Mouse (Mus musculus) lung, postnatal 25 days (tissue): Measurements from ENCODE around the gene Alb.
A peak's percentile ranks its signal among the peaks of the same experiment; 100 is the strongest.

Experiments
- DNase-seq: peaks from one replicate; pipeline ENCODE4 v3.0.0; 2022; ENCODE audit warnings: low spot score

The Alb gene

DNA sequence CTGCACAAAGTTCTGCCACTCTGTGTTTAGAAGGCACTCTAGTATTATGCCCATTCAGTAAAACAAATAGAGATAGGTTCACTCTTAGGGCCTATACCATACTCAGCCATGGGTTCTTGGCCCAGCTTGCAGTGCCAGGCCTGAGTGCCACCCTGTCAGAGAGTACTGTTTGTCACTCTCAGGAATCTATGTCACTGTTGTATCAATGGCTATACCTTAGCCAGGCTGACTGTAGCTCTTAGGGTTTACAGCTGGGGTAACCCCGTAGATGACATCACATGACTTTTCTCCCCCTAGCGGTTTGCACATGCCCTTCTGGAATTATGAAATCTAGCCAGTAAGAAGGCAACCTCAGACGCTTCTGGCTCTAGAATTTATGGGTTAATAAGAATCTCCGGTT lies 33.6 kb downstream of the Alb start:
- no peak for DNase-seq

DNA sequence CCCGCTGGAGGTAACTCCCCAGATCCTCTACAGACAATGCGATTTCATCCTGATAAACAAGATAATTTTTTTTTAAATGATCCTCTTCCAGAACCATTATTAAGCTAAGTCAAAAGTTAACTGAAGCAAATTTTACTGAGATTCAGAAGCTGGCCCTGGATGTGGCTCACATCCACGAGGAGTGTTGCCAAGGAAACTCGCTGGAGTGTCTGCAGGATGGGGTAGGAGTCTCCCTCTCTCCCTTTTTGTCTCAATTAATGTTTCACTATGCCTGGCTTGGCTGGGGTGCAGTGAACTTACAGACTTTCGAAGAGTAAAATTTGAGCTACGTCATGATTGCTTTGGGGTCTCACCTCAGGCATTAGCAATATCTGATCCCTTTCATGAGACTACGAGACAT lies 38.8 kb downstream of the Alb start:
- no peak for DNase-seq

DNA sequence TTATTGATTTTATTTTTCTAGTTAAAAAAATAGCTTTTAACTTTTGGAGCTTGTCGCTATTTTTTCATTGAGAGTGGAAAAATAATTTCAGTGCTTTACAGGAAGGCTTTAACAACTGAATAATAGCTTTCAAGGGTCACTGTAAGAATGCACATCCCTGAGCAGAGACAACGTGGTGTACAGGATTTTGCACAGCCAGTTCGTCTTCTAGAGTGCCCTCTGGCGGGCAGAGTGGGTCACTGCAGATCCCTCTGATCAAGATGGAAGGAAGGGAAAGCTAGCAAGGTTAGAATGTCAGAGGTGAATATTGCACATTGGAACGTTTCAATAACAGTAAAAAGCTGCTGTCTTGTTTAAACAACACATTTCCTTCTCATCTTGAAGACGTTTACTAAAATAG lies 40.0 kb downstream of the Alb start:
- DNase-seq = peak; percentile 70

DNA sequence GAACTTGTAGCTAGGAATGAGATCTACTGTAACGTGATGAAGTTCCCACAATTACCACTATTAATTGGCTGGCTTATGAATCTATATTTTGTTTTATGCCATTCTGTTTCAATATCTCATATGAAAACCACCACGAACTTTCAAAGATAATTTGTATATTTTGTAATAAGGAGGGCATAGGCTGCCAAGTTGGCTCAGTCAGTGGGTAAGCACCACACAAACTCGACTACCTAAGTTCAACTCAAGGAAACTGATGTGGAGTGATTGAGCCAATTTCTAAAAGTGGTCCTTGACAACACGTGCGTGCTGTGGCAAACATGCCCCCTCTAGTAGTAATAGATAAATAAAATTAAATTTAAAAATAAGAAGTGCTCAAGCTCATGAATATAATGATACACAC lies 41.1 kb downstream of the Alb start:
- no peak for DNase-seq

DNA sequence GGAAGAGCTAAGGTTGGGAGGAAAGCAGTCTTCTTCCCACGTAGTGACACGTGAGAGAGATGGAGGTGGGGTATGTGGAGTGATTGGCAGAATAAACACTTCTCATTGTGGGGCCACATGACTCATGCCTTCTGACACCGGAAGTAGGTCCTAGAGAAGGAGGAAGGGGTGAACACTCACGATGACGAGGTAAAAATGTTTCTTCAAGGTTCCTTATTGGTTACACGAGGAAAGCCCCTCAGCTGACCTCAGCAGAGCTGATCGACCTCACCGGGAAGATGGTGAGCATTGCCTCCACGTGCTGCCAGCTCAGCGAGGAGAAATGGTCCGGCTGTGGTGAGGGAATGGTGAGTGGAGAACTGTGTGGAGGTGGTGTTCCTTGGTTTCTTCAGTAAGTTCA lies 44.0 kb downstream of the Alb start:
- DNase-seq = no peak

DNA sequence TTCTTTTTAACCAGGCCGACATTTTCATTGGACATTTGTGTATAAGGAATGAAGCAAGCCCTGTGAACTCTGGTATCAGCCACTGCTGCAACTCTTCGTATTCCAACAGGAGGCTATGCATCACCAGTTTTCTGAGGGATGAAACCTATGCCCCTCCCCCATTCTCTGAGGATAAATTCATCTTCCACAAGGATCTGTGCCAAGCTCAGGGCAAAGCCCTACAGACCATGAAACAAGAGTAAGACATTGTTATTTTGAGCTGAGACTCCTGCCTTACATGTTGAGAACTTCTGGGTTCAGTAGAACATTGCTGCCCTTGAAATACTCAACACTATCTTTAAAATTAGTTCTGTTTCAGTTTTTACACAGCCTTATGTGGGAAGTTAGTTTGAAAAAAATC lies 45.8 kb downstream of the Alb start:
- no peak for DNase-seq

DNA sequence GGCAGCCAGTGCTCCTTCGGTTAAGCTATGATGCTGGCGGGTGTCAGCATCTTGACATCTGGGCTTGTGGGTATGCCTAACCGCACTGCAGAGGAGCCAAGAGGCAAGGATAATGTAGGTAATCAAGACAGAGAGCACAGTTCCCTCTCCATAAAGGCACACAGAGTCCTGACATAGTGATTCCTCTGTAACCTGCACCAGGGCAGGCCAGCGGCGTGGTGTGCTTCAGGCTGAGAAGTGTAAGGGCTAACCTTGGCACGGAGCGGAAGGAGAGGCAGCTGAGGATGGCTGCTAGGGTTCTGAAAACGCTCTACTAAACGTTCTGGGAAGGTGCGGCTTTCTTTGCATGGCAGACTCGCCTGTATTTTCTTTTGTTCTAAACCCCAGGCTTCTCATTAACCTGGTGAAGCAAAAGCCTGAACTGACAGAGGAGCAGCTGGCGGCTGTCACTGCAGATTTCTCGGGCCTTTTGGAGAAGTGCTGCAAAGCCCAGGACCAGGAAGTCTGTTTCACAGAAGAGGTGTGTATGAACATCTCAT lies 46.8 kb downstream of the Alb start:
- no peak for DNase-seq

DNA sequence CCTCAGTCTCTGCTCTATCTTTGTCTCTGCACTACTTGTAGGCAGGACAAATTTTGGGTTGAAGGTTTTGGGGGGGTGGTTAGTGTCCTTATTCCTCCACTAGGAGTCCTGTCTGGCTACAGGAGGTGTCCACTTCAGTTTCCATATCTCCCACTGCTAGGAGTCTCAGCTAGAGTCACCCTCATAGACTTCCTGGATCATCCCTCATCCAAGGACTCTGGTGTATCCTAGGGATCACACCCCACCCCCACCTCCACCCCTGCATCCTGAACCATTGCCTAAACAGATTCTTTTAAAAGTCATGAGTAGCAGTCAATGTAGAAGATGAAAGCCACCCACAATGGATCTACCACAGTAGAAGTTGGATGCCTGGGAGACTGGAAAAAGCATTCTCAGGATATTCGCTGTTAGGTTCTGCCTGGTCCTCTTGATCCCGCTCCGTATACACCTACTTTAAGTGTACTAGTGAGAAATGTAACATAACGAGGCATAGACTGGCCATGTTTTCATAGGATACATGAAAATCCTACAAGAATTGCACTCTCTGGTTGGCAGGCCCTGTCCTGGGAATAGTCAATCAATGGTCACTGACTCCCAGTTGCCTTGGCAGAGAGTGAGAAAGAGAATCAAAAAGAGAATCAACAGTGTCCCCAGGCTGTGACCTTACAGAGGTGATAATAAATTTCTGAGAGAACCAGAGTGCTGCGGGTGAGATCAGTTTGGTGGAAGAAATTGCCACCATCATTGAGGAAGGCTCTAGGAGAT lies 49.3 kb downstream of the Alb start:
- DNase-seq = no peak

DNA sequence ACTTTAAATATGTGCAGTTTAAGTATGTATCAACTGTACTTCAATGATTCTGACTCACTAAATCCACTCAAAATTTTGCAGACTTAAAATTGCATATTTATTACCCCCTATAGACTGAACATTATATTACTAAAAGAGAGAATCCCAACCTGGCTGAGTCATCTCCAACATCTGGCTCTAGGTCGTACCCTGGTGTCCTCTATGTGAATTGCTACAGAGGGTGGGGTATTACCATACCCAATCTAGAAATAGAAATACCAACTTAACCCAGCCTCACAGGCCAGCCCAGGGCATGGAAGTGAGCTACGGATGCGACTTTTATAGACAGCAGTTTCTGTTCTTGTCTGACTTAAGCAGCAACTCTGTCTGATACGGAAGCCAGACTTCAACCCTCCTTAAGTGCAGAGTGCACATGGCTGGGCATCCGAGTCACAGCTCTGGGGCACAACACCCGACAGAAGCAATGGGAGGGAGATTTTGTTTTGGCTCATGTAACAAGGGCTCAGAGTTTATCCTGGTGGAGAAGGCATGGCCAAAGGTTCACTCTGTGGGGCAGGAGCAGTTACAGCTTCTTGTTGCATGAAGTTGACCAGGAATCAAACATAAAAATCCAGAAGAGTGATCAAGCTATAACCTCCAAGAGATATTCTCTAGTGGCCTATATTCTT lies 51.7 kb downstream of the Alb start:
- no peak for DNase-seq

DNA sequence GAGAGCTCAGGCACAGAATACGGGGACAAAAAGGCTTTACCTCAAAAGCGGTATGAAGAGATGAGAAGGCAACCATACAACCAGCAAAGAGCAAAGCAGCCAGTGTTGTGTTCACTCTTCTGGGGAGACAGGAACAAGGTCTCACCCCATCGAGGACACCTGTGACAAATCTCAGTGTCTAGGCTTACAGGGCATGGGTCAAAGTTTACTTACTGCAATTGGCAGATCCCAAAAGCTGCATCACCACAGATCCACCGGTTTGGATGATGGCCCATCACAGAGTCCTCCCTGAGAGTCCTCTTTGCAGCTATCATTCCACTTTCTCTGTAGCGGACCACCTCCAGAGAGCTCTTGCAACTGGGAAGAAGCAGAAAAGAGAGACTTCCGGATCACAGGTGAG lies 54.9 kb downstream of the Alb start:
- DNase-seq = no peak

DNA sequence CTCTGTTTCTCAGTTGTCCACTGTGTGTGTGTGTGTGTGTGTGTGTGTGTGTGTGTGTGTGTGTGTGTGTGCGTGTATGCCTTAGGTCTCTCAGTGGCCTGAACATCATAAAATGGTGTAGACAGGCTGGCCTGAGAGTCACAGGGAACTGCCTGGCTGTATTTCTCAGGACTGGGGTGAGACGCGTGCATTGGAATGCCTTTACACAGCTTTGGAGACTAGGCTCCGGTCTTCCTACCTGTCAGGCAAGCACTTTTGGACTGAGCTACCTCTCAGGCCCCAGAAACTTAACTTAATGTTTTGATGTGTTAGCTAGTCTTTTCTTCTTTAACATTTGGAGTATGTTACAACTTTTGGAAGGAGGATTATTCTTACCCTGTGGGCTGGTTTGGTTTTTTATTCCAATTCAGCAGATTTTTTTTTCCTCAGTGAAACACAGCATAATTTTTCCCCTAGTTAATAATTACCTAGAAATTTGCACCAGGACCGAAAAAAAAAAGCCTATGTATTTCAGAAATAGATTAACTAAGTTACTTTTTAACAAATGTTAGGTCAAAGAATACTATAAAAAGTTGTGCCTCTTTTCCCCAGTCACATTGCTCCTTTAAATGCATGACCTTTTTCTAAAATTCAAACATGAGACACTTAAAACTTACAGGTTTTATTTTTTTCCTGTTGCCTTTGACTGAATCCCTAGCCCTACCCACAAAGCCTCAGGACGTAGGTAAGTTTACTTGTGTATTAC lies 57.8 kb downstream of the Alb start, which contains the start of gene Afm:
TSS of gene Afm (plus strand) at position 577 of the 745 bp plus-strand sequence.
- no peak for DNase-seq
